Mouse (Mus musculus) heart, adult 2 months (tissue): Measurements from ENCODE around the gene Cgref1. TPM values are rescaled to one million over a fixed set of nuclear protein-coding genes. Genes with fewer than 3 reads are reported as not detected.

Experiments
- DNase-seq, 2 experiments: peaks; one replicate each; pipeline ENCODE4 v3.0.0; 2021
- H3K27ac ChIP-seq: fragments of 200-600 bp; 2 replicates; pipeline ENCODE4 v1.8.1; 2022
- H3K27me3 ChIP-seq: fragments of 200-500 bp; 2 replicates; pipeline ENCODE4 v1.6.1; 2012; ENCODE audit warnings: mild to moderate bottlenecking, low read length, inconsistent platforms, mixed read lengths; ENCODE audit not compliant: control insufficient read depth, insufficient read depth
- H3K36me3 ChIP-seq: fragments of 200-500 bp; 2 replicates; pipeline ENCODE4 v1.6.1; 2012; ENCODE audit warnings: low read length, inconsistent platforms; ENCODE audit not compliant: control insufficient read depth, insufficient read depth
- H3K4me1 ChIP-seq: fragments of 200-500 bp; 2 replicates; pipeline ENCODE4 v1.6.1; 2011; ENCODE audit warnings: low read length; ENCODE audit not compliant: control insufficient read depth, insufficient read depth
- H3K4me3 ChIP-seq: fragments of 200-600 bp; 2 replicates; pipeline ENCODE4 v1.8.1; 2022
- H3K79me2 ChIP-seq: fragments of 200-500 bp; replicated peaks from 2 replicates; pipeline ENCODE4 v1.6.1; 2012; ENCODE audit warnings: mild to moderate bottlenecking, inconsistent platforms, low read length, moderate library complexity, mixed read lengths; ENCODE audit not compliant: control insufficient read depth, insufficient read depth
- H3K9ac ChIP-seq: fragments of 200-500 bp; 2 replicates; pipeline ENCODE4 v1.6.1; 2012; ENCODE audit warnings: low read depth, mild to moderate bottlenecking, control low read depth, inconsistent platforms, low read length, mixed read lengths
- CTCF ChIP-seq: fragments of 200-600 bp; IDR thresholded peaks from 2 replicates; pipeline ENCODE4 v1.8.1; 2022; ENCODE audit warnings: antibody characterized with exemption, mild to moderate bottlenecking, moderate library complexity
- EP300 ChIP-seq: fragments of 200-500 bp; IDR thresholded peaks from 2 replicates; pipeline ENCODE4 v1.6.1; 2011; ENCODE audit warnings: low read depth, low read length, control low read depth; ENCODE audit not compliant: insufficient read depth
- POLR2A ChIP-seq: fragments of 200-500 bp; IDR thresholded peaks from 2 replicates; pipeline ENCODE4 v1.6.1; 2011; ENCODE audit warnings: mild to moderate bottlenecking, low read depth, low read length, control low read depth; ENCODE audit not compliant: insufficient read depth
- WGBS: fragments of 180-500 bp; shearing (Covaris S2); methylation state at CpG from one replicate; pipeline ENCODE4 v1.1.7; 2018; 5-methylcytosine and 5-hydroxymethylcytosine counted together
- intact Hi-C: fragments of 180-260 bp; cut with DNase I; formaldehyde crosslinking; loops from one replicate; pipeline ENCODE4 v1.15.1; 2025
- polyA plus RNA-seq: library from polyadenylated mRNA; depleted of rRNA; stranded (reverse); fragments of >200 nt; gene quantifications from 2 replicates; pipeline ENCODE4 v1.2.3, GENCODE M21; 2012
- total RNA-seq, 2 experiments: library from RNA; stranded (reverse); gene quantifications; 2 replicates each; pipeline ENCODE4 v1.2.3; 2021

The Cgref1 gene
- total and polyA plus RNA-seq, 3 experiments = 0.30 to 2.0 (median 0.73) TPM

DNA sequence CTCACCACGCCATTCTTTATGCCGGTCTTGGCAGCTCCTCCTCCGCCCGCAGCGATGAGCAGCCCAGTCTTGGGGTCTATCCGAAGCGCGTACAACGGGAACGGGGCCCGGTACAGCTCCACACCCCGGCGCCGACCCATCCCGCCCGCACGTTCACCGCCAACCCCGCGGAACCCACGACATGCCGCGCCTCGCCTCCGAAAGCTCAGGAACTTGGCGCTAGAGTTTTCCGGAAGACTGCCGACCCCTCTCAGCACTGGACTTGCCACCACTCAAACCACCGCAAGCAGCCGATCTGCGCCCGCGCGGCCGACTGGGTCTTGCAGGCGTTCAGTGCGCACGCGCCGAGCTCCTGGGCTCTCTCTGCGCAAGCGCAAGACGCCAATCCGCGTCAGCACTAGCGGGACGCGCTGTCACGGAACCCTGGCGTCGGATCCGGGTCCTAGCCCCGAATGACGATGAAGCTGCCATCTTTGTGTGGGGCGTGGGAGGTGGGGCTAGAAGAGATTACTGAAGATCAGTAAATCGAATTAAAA lies 14.6 kb upstream of the Cgref1 start, which contains the start of gene Preb:
Preb (minus strand) TSS at position 396 of the 536 bp plus-strand sequence.
- Histone ChIP-seq H3K4me3 (peak within 1 kb of the TSS; percentile 92), H3K27ac (peak within 1 kb of the TSS; percentile 93), H3K79me2 (peaks cover 1% of the 10 kb centered on the region), H3K27me3 (no peaks in the 10 kb centered on the region), H3K4me1 (peaks cover 15% of the 10 kb centered on the region), H3K36me3 (peaks cover 18% of the 10 kb centered on the region), H3K9ac (peak within 1 kb of the TSS; percentile 96)
- peak; percentile 98 to 99 for DNase-seq
- TF ChIP-seq CTCF (peak; percentile 33; the same call in 1 of the 2 replicates), EP300 (0 out of 2 replicates have a peak, but pooled peaks have one; percentile 20), POLR2A (peak; percentile 95)
- intact Hi-C loops = loop anchor here (2.0 to 5.0 kb wide), 2 partner anchors 38 to 89 kb away; partner anchors contain the start of genes Atraid, Khk and Slc5a6
- whole genome bisulfite sequencing = under 1% methylated on average over 56 of the region's 56 CpGs

- WGBS = 19% methylated on average over 19 of the region's 19 CpGs
- Histone ChIP-seq H3K4me1 (peaks cover 15% of the 10 kb centered on the region), H3K9ac (peak overlapping the region; percentile 96), H3K27ac (peak overlapping the region; percentile 93), H3K27me3 (no peaks in the 10 kb centered on the region), H3K4me3 (peak overlapping the region; percentile 92), H3K79me2 (peaks cover 1% of the 10 kb centered on the region), H3K36me3 (peaks cover 18% of the 10 kb centered on the region)
- intact Hi-C loops = no loop called here
- no peak for TF ChIP-seq POLR2A
- TF ChIP-seq CTCF = no peak
- no peak for TF ChIP-seq EP300
- DNase-seq = peak in 1 of 2 experiments; percentile 27
These were observed 13.9 kb upstream of the Cgref1 start for GRCm38 (mm10) chr5:30959198-30959854.

GRCm38 (mm10) chr5:30957891-30958290 lies 12.5 kb upstream of the Cgref1 start:
- Histone ChIP-seq H3K36me3 (peaks cover 18% of the 10 kb centered on the region), H3K79me2 (peaks cover 1% of the 10 kb centered on the region), H3K27ac (no peak overlapping the region), H3K4me3 (no peak overlapping the region; the same call in 1 of the 2 replicates), H3K27me3 (no peaks in the 10 kb centered on the region), H3K9ac (no peak overlapping the region), H3K4me1 (peaks cover 15% of the 10 kb centered on the region)
- 86% methylated on average over 6 of the region's 6 CpGs for WGBS
- TF ChIP-seq EP300 (no peak), CTCF (no peak), POLR2A (no peak)
- intact Hi-C loops = no loop called here
- DNase-seq = no peak

GRCm38 (mm10) chr5:30955751-30956150 lies 10.4 kb upstream of the Cgref1 start:
- H3K36me3 ChIP-seq = peaks cover 13% of the 10 kb centered on the region
- no peak for DNase-seq
- H3K4me1 ChIP-seq = peaks cover 20% of the 10 kb centered on the region
- TF ChIP-seq CTCF = no peak
- no peak for TF ChIP-seq POLR2A
- no peak for TF ChIP-seq EP300
- H3K9ac ChIP-seq = no peak overlapping the region
- 96% methylated on average over 6 of the region's 6 CpGs for WGBS
- intact Hi-C loops = no loop called here
- peaks cover 1% of the 10 kb centered on the region for H3K79me2 ChIP-seq
- no peaks in the 10 kb centered on the region for H3K27me3 ChIP-seq
- no peak overlapping the region for H3K27ac ChIP-seq
- no peak overlapping the region for H3K4me3 ChIP-seq

GRCm38 (mm10) chr5:30954556-30954955 lies 9.2 kb upstream of the Cgref1 start:
- TF ChIP-seq CTCF (no peak), POLR2A (no peak), EP300 (no peak)
- intact Hi-C loops = no loop called here
- H3K4me3 ChIP-seq = no peak overlapping the region
- WGBS = 94% methylated on average over 9 of the region's 9 CpGs
- peaks cover 20% of the 10 kb centered on the region for H3K4me1 ChIP-seq
- H3K36me3 ChIP-seq = peaks cover 13% of the 10 kb centered on the region
- no peak overlapping the region for H3K9ac ChIP-seq
- H3K27ac ChIP-seq = no peak overlapping the region
- H3K27me3 ChIP-seq = no peaks in the 10 kb centered on the region
- no peak for DNase-seq
- H3K79me2 ChIP-seq = peaks cover 1% of the 10 kb centered on the region

- H3K4me1 ChIP-seq = peaks cover 18% of the 10 kb centered on the region
- H3K9ac ChIP-seq = no peak overlapping the region
- no peak for TF ChIP-seq CTCF
- TF ChIP-seq POLR2A = no peak
- no peak for TF ChIP-seq EP300
- H3K27ac ChIP-seq = no peak overlapping the region
- no peak for DNase-seq
- intact Hi-C loops = no loop called here
- WGBS = 92% methylated on average over 6 of the region's 6 CpGs
- no peaks in the 10 kb centered on the region for H3K27me3 ChIP-seq
- H3K79me2 ChIP-seq = no peaks in the 10 kb centered on the region; the same call in 1 of the 2 replicates
- peaks cover 13% of the 10 kb centered on the region for H3K36me3 ChIP-seq
- H3K4me3 ChIP-seq = no peak overlapping the region
These were observed 8.7 kb upstream of the Cgref1 start for GRCm38 (mm10) chr5:30954065-30954464.
